Mouse (Mus musculus): ENCODE data around the gene Gm11549. TPM values are rescaled to one million over a fixed set of nuclear protein-coding genes. Genes with fewer than 3 reads are reported as not detected.

Gene Gm11549
- polyA plus RNA-seq, 1 experiment, result 0.04 TPM

- TF ChIP-seq POLR2A (IDR thresholded peaks at IDR 0.05; ENCODE audit: low read depth, low read length) (no peak), CTCF (IDR thresholded peaks at IDR 0.05; ENCODE audit: extremely low read depth, insufficient read depth, insufficient read length, insufficient replicate concordance) (no peak)
- Histone ChIP-seq H3K27ac (ENCODE audit: insufficient read depth, low read length) (no peak overlapping the region), H3K27me3 (ENCODE audit: control insufficient read depth, insufficient read depth, low read length) (no peaks in the 10 kb centered on the region), H3K36me3 (ENCODE audit: control insufficient read depth, insufficient read depth, low read length) (peaks cover 2% of the 10 kb centered on the region; the same call in 1 of the 2 replicates), H3K4me1 (ENCODE audit: control insufficient read depth, insufficient read depth, insufficient read length) (peaks cover 4% of the 10 kb centered on the region; the same call in 1 of the 2 replicates), H3K4me3 (ENCODE audit: extremely low read depth, insufficient read depth, insufficient read length) (peak overlapping the region; percentile 84)
- 10% methylated on average over 12 of the region's 12 CpGs for WGBS
- no peak for DNase-seq (ENCODE audit: low read depth in 1 of 2, low spot score in 2 of 2)
These were observed 30.3 kb upstream of the Gm11549 start for GRCm38 (mm10) chr3:36551851-36552384.

GRCm38 (mm10) chr3:36551343-36551742 lies 29.7 kb upstream of the Gm11549 start:
- Histone ChIP-seq H3K4me3 (ENCODE audit: extremely low read depth, insufficient read depth, insufficient read length) (no peak overlapping the region), H3K4me1 (ENCODE audit: control insufficient read depth, insufficient read depth, insufficient read length) (peaks cover 4% of the 10 kb centered on the region; the same call in 1 of the 2 replicates), H3K36me3 (ENCODE audit: control insufficient read depth, insufficient read depth, low read length) (peaks cover 2% of the 10 kb centered on the region; the same call in 1 of the 2 replicates), H3K27me3 (ENCODE audit: control insufficient read depth, insufficient read depth, low read length) (no peaks in the 10 kb centered on the region), H3K27ac (ENCODE audit: insufficient read depth, low read length) (no peak overlapping the region)
- WGBS, result 24% methylated on average over 9 of the region's 9 CpGs
- TF ChIP-seq POLR2A (IDR thresholded peaks at IDR 0.05; ENCODE audit: low read depth, low read length) (no peak), CTCF (IDR thresholded peaks at IDR 0.05; ENCODE audit: extremely low read depth, insufficient read depth, insufficient read length, insufficient replicate concordance) (no peak)
- DNase-seq (ENCODE audit: low read depth in 1 of 2, low spot score in 2 of 2), result no peak

- no peak overlapping the region for H3K27ac ChIP-seq (ENCODE audit: insufficient read depth, low read length)
- TF ChIP-seq POLR2A (IDR thresholded peaks at IDR 0.05; ENCODE audit: low read depth, low read length) (no peak), CTCF (IDR thresholded peaks at IDR 0.05; ENCODE audit: extremely low read depth, insufficient read depth, insufficient read length, insufficient replicate concordance) (no peak)
- no peak for DNase-seq (ENCODE audit: low read depth in 1 of 2, low spot score in 2 of 2)
- H3K4me1 ChIP-seq (ENCODE audit: control insufficient read depth, insufficient read depth, insufficient read length), result no peaks in the 10 kb centered on the region
- H3K36me3 ChIP-seq (ENCODE audit: control insufficient read depth, insufficient read depth, low read length), result no peaks in the 10 kb centered on the region
- H3K4me3 ChIP-seq (ENCODE audit: extremely low read depth, insufficient read depth, insufficient read length), result no peak overlapping the region
- no peaks in the 10 kb centered on the region for H3K27me3 ChIP-seq (ENCODE audit: control insufficient read depth, insufficient read depth, low read length)
- WGBS, result 80% methylated on average over 3 of the region's 3 CpGs
These were observed 23.3 kb upstream of the Gm11549 start for GRCm38 (mm10) chr3:36544961-36545360.

GRCm38 (mm10) chr3:36541399-36541798 lies 19.8 kb upstream of the Gm11549 start:
- no peak overlapping the region for H3K27ac ChIP-seq (ENCODE audit: insufficient read depth, low read length)
- TF ChIP-seq POLR2A (IDR thresholded peaks at IDR 0.05; ENCODE audit: low read depth, low read length), result no peak
- TF ChIP-seq CTCF (IDR thresholded peaks at IDR 0.05; ENCODE audit: extremely low read depth, insufficient read depth, insufficient read length, insufficient replicate concordance), result no peak
- DNase-seq (ENCODE audit: low read depth in 1 of 2, low spot score in 2 of 2), result no peak
- no peaks in the 10 kb centered on the region for H3K4me1 ChIP-seq (ENCODE audit: control insufficient read depth, insufficient read depth, insufficient read length)
- no peaks in the 10 kb centered on the region for H3K27me3 ChIP-seq (ENCODE audit: control insufficient read depth, insufficient read depth, low read length)
- no peak overlapping the region for H3K4me3 ChIP-seq (ENCODE audit: extremely low read depth, insufficient read depth, insufficient read length)
- H3K36me3 ChIP-seq (ENCODE audit: control insufficient read depth, insufficient read depth, low read length), result no peaks in the 10 kb centered on the region
- 84% methylated on average over 2 of the region's 2 CpGs for WGBS

- TF ChIP-seq POLR2A (IDR thresholded peaks at IDR 0.05; ENCODE audit: low read depth, low read length), result no peak
- no peak for TF ChIP-seq CTCF (IDR thresholded peaks at IDR 0.05; ENCODE audit: extremely low read depth, insufficient read depth, insufficient read length, insufficient replicate concordance)
- Histone ChIP-seq H3K36me3 (ENCODE audit: control insufficient read depth, insufficient read depth, low read length) (no peaks in the 10 kb centered on the region), H3K4me3 (ENCODE audit: extremely low read depth, insufficient read depth, insufficient read length) (no peak overlapping the region), H3K27ac (ENCODE audit: insufficient read depth, low read length) (no peak overlapping the region), H3K4me1 (ENCODE audit: control insufficient read depth, insufficient read depth, insufficient read length) (no peaks in the 10 kb centered on the region), H3K27me3 (ENCODE audit: control insufficient read depth, insufficient read depth, low read length) (no peaks in the 10 kb centered on the region)
- DNase-seq (ENCODE audit: low read depth in 1 of 2, low spot score in 2 of 2), result no peak
- WGBS, result 65% methylated on average over 2 of the region's 2 CpGs
These were observed 19.1 kb upstream of the Gm11549 start for GRCm38 (mm10) chr3:36540756-36541155.

- TF ChIP-seq CTCF (IDR thresholded peaks at IDR 0.05; ENCODE audit: extremely low read depth, insufficient read depth, insufficient read length, insufficient replicate concordance) (no peak), POLR2A (IDR thresholded peaks at IDR 0.05; ENCODE audit: low read depth, low read length) (no peak)
- no peaks in the 10 kb centered on the region for H3K27me3 ChIP-seq (ENCODE audit: control insufficient read depth, insufficient read depth, low read length)
- no peaks in the 10 kb centered on the region for H3K36me3 ChIP-seq (ENCODE audit: control insufficient read depth, insufficient read depth, low read length)
- no peak overlapping the region for H3K27ac ChIP-seq (ENCODE audit: insufficient read depth, low read length)
- DNase-seq (ENCODE audit: low read depth in 1 of 2, low spot score in 2 of 2), result no peak
- no peaks in the 10 kb centered on the region for H3K4me1 ChIP-seq (ENCODE audit: control insufficient read depth, insufficient read depth, insufficient read length)
- H3K4me3 ChIP-seq (ENCODE audit: extremely low read depth, insufficient read depth, insufficient read length), result no peak overlapping the region
- WGBS, result 87% methylated on average over 4 of the region's 4 CpGs
These were observed 16.3 kb upstream of the Gm11549 start for GRCm38 (mm10) chr3:36537701-36538470.

- 74% methylated on average over 12 of the region's 12 CpGs for WGBS
- DNase-seq (ENCODE audit: low read depth in 1 of 2, low spot score in 2 of 2), result no peak
- Histone ChIP-seq H3K27me3 (ENCODE audit: control insufficient read depth, insufficient read depth, low read length) (peaks cover 2% of the 10 kb centered on the region; the same call in 1 of the 2 replicates), H3K4me3 (ENCODE audit: extremely low read depth, insufficient read depth, insufficient read length) (no peak overlapping the region), H3K36me3 (ENCODE audit: control insufficient read depth, insufficient read depth, low read length) (no peaks in the 10 kb centered on the region), H3K4me1 (ENCODE audit: control insufficient read depth, insufficient read depth, insufficient read length) (peaks cover 3% of the 10 kb centered on the region; the same call in 1 of the 2 replicates), H3K27ac (ENCODE audit: insufficient read depth, low read length) (no peak overlapping the region)
- TF ChIP-seq POLR2A (IDR thresholded peaks at IDR 0.05; ENCODE audit: low read depth, low read length) (no peak), CTCF (IDR thresholded peaks at IDR 0.05; ENCODE audit: extremely low read depth, insufficient read depth, insufficient read length, insufficient replicate concordance) (no peak)
These were observed 14.4 kb upstream of the Gm11549 start for GRCm38 (mm10) chr3:36536041-36536440.
